Mouse (Mus musculus): ENCODE data around the gene Ier3. TPM values are rescaled to one million over a fixed set of nuclear protein-coding genes. Genes with fewer than 3 reads are reported as not detected.

Ier3 gene
- polyA plus RNA-seq, 1 experiment from 2014 or later = 17.2 TPM

DNA sequence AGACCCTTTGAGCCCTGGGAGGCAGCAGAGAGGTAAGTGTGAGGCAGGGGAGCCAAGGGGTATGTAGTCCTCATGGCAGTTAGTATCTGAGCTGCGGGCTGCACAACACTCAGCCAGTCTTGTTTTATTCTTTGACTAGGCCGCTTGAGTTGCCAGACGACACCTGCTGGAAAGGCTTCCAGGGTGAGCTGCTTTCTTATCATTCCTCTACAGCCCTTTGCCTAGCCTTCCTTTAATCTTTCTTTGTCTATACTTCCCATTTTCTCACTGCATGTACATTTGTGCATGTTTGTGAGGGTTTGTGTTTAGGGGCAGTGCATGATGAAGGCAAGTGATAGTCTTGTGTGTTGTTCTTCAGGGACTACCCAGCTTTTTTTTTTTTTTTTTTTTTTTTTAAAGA, 29.5 kb downstream of the Ier3 start:
- Histone ChIP-seq H3K4me2 (ENCODE audit: low read length) (no peak overlapping the region), H3K27ac (ENCODE audit: low read depth, low read length) (no peak overlapping the region), H3K9ac (ENCODE audit: low read depth, low read length) (no peak overlapping the region), H3K9me3 (ENCODE audit: control insufficient read depth, low read length) (no peaks in the 10 kb centered on the region), H3K4me3 (ENCODE audit: low read length) (no peak overlapping the region), H3K4me1 (ENCODE audit: control insufficient read depth, insufficient read depth, low read depth, low read length) (no peaks in the 10 kb centered on the region), H3K36me3 (ENCODE audit: control insufficient read depth, insufficient read depth, low read length) (peaks cover 23% of the 10 kb centered on the region), H3K27me3 (replicated peaks; ENCODE audit: control insufficient read depth, insufficient read depth, low read length) (no peaks in the 10 kb centered on the region)
- 88% methylated on average over 3 of the region's 3 CpGs for WGBS
- no peak for ATAC-seq

DNA sequence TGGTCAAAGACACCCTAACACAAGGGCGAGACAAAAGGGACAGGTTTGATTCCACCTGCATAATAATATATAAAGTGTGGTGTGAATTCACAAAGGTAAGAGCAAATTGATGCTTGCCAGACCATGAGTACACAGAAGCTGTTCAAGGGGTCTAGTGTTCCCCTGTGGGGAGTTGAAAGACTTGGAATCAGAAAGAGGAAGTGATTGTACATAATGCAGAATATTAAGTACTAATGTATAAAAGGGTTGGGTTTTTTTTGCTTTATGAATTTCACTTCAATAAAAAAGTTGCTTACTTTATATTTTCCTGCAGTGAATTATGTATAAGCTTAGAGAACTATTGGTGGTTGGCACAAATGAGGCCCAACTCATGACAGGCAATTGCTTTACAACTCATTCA, 37.9 kb downstream of the Ier3 start:
- no peak overlapping the region for H3K4me3 ChIP-seq (ENCODE audit: low read length)
- peaks cover 4% of the 10 kb centered on the region for H3K4me1 ChIP-seq (ENCODE audit: control insufficient read depth, insufficient read depth, low read depth, low read length)
- H3K9me3 ChIP-seq (ENCODE audit: control insufficient read depth, low read length) = no peaks in the 10 kb centered on the region
- no peaks in the 10 kb centered on the region for H3K27me3 ChIP-seq (replicated peaks; ENCODE audit: control insufficient read depth, insufficient read depth, low read length)
- peaks cover 7% of the 10 kb centered on the region for H3K36me3 ChIP-seq (ENCODE audit: control insufficient read depth, insufficient read depth, low read length)
- H3K27ac ChIP-seq (ENCODE audit: low read depth, low read length) = no peak overlapping the region
- 96% methylated on average over 1 of the region's 1 CpGs for WGBS
- ATAC-seq = no peak
- no peak overlapping the region for H3K4me2 ChIP-seq (ENCODE audit: low read length)
- no peak overlapping the region for H3K9ac ChIP-seq (ENCODE audit: low read depth, low read length)

DNA sequence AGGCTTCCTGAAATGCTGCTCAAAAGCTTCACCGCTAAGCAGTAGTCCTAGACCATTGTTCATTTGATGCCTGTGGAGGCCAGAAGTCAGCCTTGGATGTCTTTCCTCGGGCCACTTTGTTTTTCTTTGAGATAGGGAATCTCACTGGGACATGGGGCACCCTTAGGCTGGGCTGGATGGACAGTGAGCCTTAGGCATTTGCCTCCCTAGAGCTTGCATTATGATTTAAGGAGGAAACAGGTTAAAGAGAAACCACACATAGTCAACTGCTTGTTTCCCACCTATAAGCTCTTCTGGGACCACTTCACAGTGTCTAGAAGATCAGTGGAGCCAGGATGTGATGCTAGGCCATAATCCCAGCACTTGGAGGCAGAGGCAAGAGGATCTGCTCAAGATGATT, 38.4 kb downstream of the Ier3 start:
- no peak overlapping the region for H3K4me3 ChIP-seq (ENCODE audit: low read length)
- H3K27ac ChIP-seq (ENCODE audit: low read depth, low read length) = no peak overlapping the region
- no peaks in the 10 kb centered on the region for H3K27me3 ChIP-seq (replicated peaks; ENCODE audit: control insufficient read depth, insufficient read depth, low read length)
- no peaks in the 10 kb centered on the region for H3K9me3 ChIP-seq (ENCODE audit: control insufficient read depth, low read length)
- WGBS = 69% methylated on average over 2 of the region's 2 CpGs
- H3K36me3 ChIP-seq (ENCODE audit: control insufficient read depth, insufficient read depth, low read length) = peaks cover 7% of the 10 kb centered on the region
- no peak overlapping the region for H3K4me2 ChIP-seq (ENCODE audit: low read length)
- no peak for ATAC-seq
- H3K4me1 ChIP-seq (ENCODE audit: control insufficient read depth, insufficient read depth, low read depth, low read length) = peaks cover 8% of the 10 kb centered on the region
- no peak overlapping the region for H3K9ac ChIP-seq (ENCODE audit: low read depth, low read length)

DNA sequence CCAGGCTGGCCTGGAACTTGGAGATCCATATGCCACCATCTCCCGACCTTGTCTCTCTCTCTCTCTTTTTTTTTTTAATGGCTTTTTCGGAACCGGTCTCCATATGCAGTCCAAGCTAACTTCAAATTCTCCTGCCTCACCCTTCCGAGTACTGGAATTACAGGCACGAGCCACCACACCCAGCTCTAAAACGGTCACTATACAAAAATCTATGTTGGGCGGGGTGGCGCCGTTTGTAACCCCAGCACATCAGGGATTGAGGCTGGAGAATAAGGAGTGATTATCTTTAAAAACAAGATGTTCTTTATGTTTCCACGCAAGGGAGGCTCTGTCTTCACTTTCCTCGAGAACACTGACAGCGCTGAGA, 39.3 kb downstream of the Ier3 start:
- peaks cover 12% of the 10 kb centered on the region for H3K4me1 ChIP-seq (ENCODE audit: control insufficient read depth, insufficient read depth, low read depth, low read length)
- peak overlapping the region; percentile 98 for H3K27ac ChIP-seq (ENCODE audit: low read depth, low read length)
- H3K4me2 ChIP-seq (ENCODE audit: low read length) = peak overlapping the region; percentile 74
- peaks cover 7% of the 10 kb centered on the region for H3K36me3 ChIP-seq (ENCODE audit: control insufficient read depth, insufficient read depth, low read length)
- peak overlapping the region; percentile 92 for H3K9ac ChIP-seq (ENCODE audit: low read depth, low read length)
- H3K27me3 ChIP-seq (replicated peaks; ENCODE audit: control insufficient read depth, insufficient read depth, low read length) = no peaks in the 10 kb centered on the region
- peak; percentile 8; the same call in 1 of the 2 replicates for ATAC-seq
- peak overlapping the region; percentile 85 for H3K4me3 ChIP-seq (ENCODE audit: low read length)
- no peaks in the 10 kb centered on the region for H3K9me3 ChIP-seq (ENCODE audit: control insufficient read depth, low read length)
- 4% methylated on average over 12 of the region's 12 CpGs for WGBS

DNA sequence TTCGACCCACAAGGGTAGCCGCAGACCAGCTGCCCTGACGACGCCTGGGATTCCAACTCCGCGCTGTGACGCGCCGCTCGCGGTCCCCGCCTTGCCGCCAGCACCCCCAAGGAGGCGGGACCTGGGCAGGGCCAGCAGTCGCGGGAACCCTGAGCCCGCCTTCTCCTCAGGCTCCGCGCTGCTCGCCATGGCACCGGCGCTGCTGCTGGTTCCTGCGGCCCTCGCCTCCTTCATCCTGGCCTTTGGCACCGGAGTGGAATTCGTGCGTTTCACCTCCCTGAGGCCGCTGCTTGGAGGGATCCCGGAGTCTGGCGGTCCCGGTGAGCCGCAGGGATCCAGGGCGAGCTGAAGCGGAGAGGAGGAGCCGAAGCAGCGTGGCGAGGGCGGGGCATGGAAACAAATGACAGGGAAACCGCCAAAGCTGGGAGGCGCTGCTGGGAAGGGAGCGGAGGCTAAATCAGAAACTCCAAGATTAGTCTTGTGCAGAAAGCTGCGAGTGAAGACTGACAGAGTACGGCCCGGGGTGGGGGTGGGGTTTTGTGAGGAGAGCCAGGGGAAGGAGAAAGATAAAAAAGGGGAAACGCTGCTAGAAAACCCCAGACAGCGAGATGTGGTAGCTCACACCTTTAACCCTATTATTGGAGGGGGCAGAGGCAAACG, 39.8 kb downstream of the Ier3 start, which contains the start of gene Nrm:
Gene Nrm, plus strand, starts transcription at position 121 of the 660 bp plus-strand sequence.
- Histone ChIP-seq H3K27ac (ENCODE audit: low read depth, low read length) (peak within 1 kb of the TSS; percentile 98), H3K4me2 (ENCODE audit: low read length) (peak within 1 kb of the TSS; percentile 74), H3K27me3 (replicated peaks; ENCODE audit: control insufficient read depth, insufficient read depth, low read length) (no peaks in the 10 kb centered on the region), H3K4me1 (ENCODE audit: control insufficient read depth, insufficient read depth, low read depth, low read length) (peaks cover 12% of the 10 kb centered on the region), H3K36me3 (ENCODE audit: control insufficient read depth, insufficient read depth, low read length) (peaks cover 7% of the 10 kb centered on the region), H3K4me3 (ENCODE audit: low read length) (peak within 1 kb of the TSS; percentile 85), H3K9me3 (ENCODE audit: control insufficient read depth, low read length) (no peaks in the 10 kb centered on the region), H3K9ac (ENCODE audit: low read depth, low read length) (peak within 1 kb of the TSS; percentile 92)
- WGBS = under 1% methylated on average over 47 of the region's 47 CpGs
- peak; percentile 94 for ATAC-seq

DNA sequence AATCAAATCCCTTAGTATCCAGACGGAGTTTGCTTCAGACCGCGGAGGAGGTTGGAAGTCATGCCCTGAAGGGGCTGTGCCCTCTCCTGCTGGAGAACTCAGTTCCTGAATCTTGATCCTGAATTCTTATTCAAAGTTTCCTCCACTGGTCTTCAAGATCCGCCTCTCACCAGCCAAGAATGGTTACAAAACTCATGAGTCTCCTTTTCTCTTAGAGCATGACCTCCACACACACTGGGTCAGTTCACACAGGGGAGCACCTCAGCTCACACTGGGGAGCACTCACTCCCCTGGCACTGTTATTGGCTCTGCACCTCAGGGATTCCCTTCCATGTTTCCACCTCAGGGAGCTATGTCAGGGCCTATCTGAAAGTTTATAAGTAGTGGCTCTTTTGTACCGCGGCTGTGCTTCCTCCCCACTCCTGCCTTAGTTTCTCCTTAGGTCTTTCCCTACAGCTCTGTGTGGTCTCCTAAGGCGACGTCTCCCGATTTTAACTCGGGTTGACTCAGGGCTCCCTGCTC, 43.4 kb downstream of the Ier3 start:
- Histone ChIP-seq H3K9me3 (ENCODE audit: control insufficient read depth, low read length) (no peaks in the 10 kb centered on the region), H3K4me2 (ENCODE audit: low read length) (peak overlapping the region; percentile 95), H3K4me1 (ENCODE audit: control insufficient read depth, insufficient read depth, low read depth, low read length) (peaks cover 30% of the 10 kb centered on the region), H3K4me3 (ENCODE audit: low read length) (peak overlapping the region; percentile 74), H3K27ac (ENCODE audit: low read depth, low read length) (peak overlapping the region; percentile 98), H3K9ac (ENCODE audit: low read depth, low read length) (peak overlapping the region; percentile 95), H3K27me3 (replicated peaks; ENCODE audit: control insufficient read depth, insufficient read depth, low read length) (no peaks in the 10 kb centered on the region), H3K36me3 (ENCODE audit: control insufficient read depth, insufficient read depth, low read length) (no peaks in the 10 kb centered on the region)
- 18% methylated on average over 10 of the region's 10 CpGs for WGBS
- ATAC-seq = no peak

DNA sequence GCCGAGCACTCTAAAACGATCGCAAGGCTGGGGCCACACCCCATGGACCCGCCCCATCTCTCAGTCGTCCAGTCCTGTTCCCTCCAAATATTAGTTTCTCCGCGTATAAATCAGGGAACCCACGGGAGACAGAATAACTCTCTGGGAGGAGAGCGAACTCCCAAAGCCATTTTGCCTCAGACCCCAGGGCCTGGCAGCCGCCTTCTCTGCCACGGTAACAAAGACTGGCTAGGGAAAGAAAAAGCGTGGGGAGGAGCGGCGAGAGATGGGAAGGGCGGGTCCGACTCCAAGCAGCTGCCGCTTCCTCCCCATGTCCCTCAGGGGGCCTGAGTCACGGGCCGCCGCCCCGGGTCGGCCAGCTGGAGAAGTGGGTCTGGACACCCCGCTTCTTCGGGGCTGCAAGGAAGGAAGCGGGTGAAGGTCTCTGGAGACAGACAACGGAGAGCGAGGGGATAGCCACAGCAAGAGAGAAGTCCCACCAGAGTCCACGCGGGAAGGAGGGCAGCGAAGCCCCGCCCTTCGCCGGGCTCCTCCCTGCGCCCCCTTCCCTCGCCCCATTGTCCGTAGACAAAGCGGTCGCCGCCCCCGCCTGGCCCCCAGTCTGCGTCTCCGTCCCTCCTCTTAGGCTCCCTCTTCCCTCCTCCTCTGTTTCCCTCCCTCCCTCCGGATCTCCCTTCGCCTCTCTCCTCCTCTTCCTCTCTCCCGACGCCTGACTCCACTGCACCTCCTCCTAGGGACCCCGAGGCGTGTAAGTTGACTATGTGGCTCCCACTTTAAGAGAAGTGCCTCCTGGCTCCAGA, 44.2 kb downstream of the Ier3 start, which contains the start of gene Ppp1r18:
Gene Ppp1r18, plus strand, starts transcription at position 113 of the 800 bp plus-strand sequence.
- H3K4me1 ChIP-seq (ENCODE audit: control insufficient read depth, insufficient read depth, low read depth, low read length) = peaks cover 38% of the 10 kb centered on the region
- no peaks in the 10 kb centered on the region for H3K27me3 ChIP-seq (replicated peaks; ENCODE audit: control insufficient read depth, insufficient read depth, low read length)
- peak within 1 kb of the TSS; percentile 95 for H3K9ac ChIP-seq (ENCODE audit: low read depth, low read length)
- H3K4me2 ChIP-seq (ENCODE audit: low read length) = peak within 1 kb of the TSS; percentile 95
- peak; percentile 56 for ATAC-seq
- H3K4me3 ChIP-seq (ENCODE audit: low read length) = peak within 1 kb of the TSS; percentile 74
- WGBS = under 1% methylated on average over 47 of the region's 48 CpGs
- peak within 1 kb of the TSS; percentile 98 for H3K27ac ChIP-seq (ENCODE audit: low read depth, low read length)
- no peaks in the 10 kb centered on the region for H3K9me3 ChIP-seq (ENCODE audit: control insufficient read depth, low read length)
- no peaks in the 10 kb centered on the region for H3K36me3 ChIP-seq (ENCODE audit: control insufficient read depth, insufficient read depth, low read length)

DNA sequence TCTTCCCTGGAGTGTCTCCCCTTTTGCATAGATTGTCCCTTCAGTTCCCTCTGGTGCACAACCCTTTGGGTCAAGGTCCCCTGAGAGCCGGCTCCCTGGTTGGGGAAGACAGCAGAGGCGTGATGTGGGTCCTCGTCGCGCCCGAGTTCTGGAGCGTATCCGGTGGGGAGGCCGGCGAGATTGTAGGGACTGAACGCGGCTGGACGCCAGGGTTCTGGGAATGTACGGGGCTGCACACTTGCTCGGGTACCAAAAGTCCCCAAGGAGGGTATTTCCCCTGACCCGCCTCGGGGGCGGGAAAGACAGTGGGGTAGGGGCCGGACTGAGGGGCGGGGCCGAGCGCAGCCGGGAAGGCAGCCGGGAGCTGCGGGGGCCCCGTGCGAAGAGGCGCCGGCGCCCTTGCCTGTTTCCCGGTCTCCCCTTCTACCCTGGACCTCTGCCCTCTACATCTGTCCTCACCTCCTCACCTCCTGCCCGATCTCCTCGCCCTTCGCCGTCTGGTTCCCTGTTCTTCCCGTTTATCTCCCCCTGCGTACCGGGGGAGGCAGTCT, 44.9 kb downstream of the Ier3 start:
- peaks cover 3% of the 10 kb centered on the region for H3K36me3 ChIP-seq (ENCODE audit: control insufficient read depth, insufficient read depth, low read length)
- no peaks in the 10 kb centered on the region for H3K27me3 ChIP-seq (replicated peaks; ENCODE audit: control insufficient read depth, insufficient read depth, low read length)
- peak overlapping the region; percentile 95 for H3K9ac ChIP-seq (ENCODE audit: low read depth, low read length)
- H3K27ac ChIP-seq (ENCODE audit: low read depth, low read length) = peak overlapping the region; percentile 98
- under 1% methylated on average over 24 of the region's 38 CpGs for WGBS
- H3K4me1 ChIP-seq (ENCODE audit: control insufficient read depth, insufficient read depth, low read depth, low read length) = peaks cover 42% of the 10 kb centered on the region
- H3K4me2 ChIP-seq (ENCODE audit: low read length) = peak overlapping the region; percentile 95
- H3K9me3 ChIP-seq (ENCODE audit: control insufficient read depth, low read length) = no peaks in the 10 kb centered on the region
- peak overlapping the region; percentile 74 for H3K4me3 ChIP-seq (ENCODE audit: low read length)
- ATAC-seq = peak; percentile 35

Measured in hindbrain, embryonic 16.5 days (tissue).